Mouse (Mus musculus): ENCODE results near the gene Gjc1.

DNA sequence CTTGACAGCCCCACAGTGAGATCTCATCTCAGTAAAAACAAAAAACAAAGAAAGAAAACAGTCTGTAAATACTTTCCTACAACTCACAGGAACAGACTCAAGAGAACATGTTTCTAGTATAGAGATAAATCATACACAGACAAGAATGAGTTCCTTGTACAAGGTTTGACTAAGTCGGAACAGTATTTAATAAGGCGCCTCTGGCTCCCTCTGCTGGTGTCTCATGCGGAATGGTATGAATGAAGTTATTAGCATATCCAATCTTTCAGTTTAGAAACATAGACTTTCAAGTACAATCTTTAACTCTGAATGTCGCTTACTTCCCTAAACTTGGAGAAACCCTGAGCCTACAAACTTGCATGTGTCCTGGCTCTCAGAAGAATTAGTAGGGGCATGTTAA, 44.8 kb upstream of the Gjc1 start:
- TF ChIP-seq CTCF (IDR thresholded peaks at IDR 0.05; ENCODE audit: extremely low read depth, insufficient read depth, insufficient read length, insufficient replicate concordance) (no peak), POLR2A (IDR thresholded peaks at IDR 0.05; ENCODE audit: low read depth, low read length) (no peak)
